Mouse (Mus musculus) adrenal gland, postnatal 4 days (tissue): ENCODE data around the gene Lzic. TPM values are rescaled to one million over a fixed set of nuclear protein-coding genes. Genes with fewer than 3 reads are reported as not detected.
A peak's percentile ranks its signal among the peaks of the same experiment; 100 is the strongest.

Source experiments
- DNase-seq, 2 experiments: peaks; one replicate each; pipeline ENCODE4 v3.0.0; 2021 to 2022; ENCODE audit warnings: low spot score in 2 of 2, mixed read lengths in 2 of 2
- microRNA-seq: library from miRNA; unstranded; fragments of <30 nt; microRNA quantifications from one replicate; pipeline ENCODE4 v1.2.0, GENCODE M21; 2021
- total RNA-seq, 2 experiments: library from RNA; stranded (reverse); gene quantifications; 2 replicates each; pipeline ENCODE4 v1.2.3; 2021

The Lzic gene
- total RNA-seq, 2 experiments from 2014 or later, result 35.3 to 37.4 TPM

- DNase-seq, result no peak
Measured at GRCm38 (mm10) chr4:149525811-149526210, 40.8 kb downstream of the Lzic start.

GRCm38 (mm10) chr4:149526330-149526729, 41.3 kb downstream of the Lzic start:
- no peak for DNase-seq

- DNase-seq, result no peak
Measured at GRCm38 (mm10) chr4:149527621-149528354, 42.8 kb downstream of the Lzic start.

- DNase-seq, result no peak
Measured at GRCm38 (mm10) chr4:149529691-149530090, 44.7 kb downstream of the Lzic start.

- peak in 1 of 2 experiments; percentile 13 for DNase-seq
Measured at GRCm38 (mm10) chr4:149539441-149539840, 54.4 kb downstream of the Lzic start.

GRCm38 (mm10) chr4:149541935-149542334, 56.9 kb downstream of the Lzic start:
- DNase-seq, result no peak

- no peak for DNase-seq
Measured at GRCm38 (mm10) chr4:149542431-149542830, 57.4 kb downstream of the Lzic start.

GRCm38 (mm10) chr4:149542927-149543553, 58.0 kb downstream of the Lzic start:
- peak; percentile 60 to 79 for DNase-seq

- no peak for DNase-seq
Measured at GRCm38 (mm10) chr4:149544892-149545291, 59.9 kb downstream of the Lzic start.

Small RNAs within 50 kb of the gene (microRNA-seq; reads per million reads assigned to microRNA genes)
- gene Mir5616, result not detected

Other genes with a start within 250 kb of the Lzic start
- gene Kif1b, start 177.5 kb upstream of the Lzic start, total RNA-seq, result 100 to 1,000 TPM; 118 to 124 TPM
- 10 to 100 TPM; 89.1 to 92.6 TPM for gene Ube4b, start 58.5 kb upstream of the Lzic start, total RNA-seq
- gene Rbp7, start 30.3 kb upstream of the Lzic start, total RNA-seq, result 10 to 100 TPM; 12.6 to 19.8 TPM
- not detected for gene Tmem274, start 7.9 kb upstream of the Lzic start, total RNA-seq
- gene Nmnat1, start within 50 bp of the Lzic start, total RNA-seq, result 10 to 100 TPM; 10.1 to 12.3 TPM
- 10 to 100 TPM; 44.7 to 44.8 TPM for gene Ctnnbip1, start 33.0 kb downstream of the Lzic start, total RNA-seq
- gene Clstn1, start 101.2 kb downstream of the Lzic start, total RNA-seq, result 100 to 1,000 TPM; 116 to 127 TPM
- 1 to 10 TPM; 6.8 to 8.0 TPM for gene Pik3cd, start 217.3 kb downstream of the Lzic start, total RNA-seq